Mouse (Mus musculus): Measurements from ENCODE around the gene Ttc7.

DNA sequence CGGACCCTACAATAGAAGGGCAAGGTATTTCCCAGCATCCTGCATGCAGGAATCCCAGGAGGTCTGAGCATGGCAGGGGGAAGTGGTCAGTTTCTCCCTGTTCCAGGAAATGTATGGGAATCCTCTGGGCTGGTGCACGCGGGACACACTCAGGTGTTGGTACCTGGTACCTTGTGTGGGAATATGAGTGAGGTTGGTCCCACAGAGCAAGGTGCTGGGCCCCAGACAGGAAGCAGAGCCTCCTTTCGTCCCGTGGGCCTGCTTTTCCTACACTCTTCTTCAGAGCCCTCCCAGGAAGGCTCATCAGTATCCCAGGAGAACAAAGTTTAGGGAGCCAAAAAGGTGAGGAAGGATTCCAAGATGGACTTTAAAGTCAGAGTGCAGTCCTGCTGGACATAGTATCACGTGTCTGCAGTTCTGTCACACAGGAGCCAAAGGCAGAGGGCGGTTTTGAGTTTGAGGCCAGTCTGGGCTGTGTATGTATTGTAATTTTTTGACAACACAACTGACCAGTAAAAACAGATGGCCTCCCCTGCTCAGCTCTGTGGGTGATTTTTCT, 1.9 kb downstream of the Ttc7 start:
- TF ChIP-seq CTCF (IDR thresholded peaks at IDR 0.05 in 2 of 3, conservative IDR thresholded peaks at IDR 0.05 in 1 of 3; ENCODE audit: control insufficient read depth in 1 of 3, insufficient read depth in 1 of 3, low read depth in 2 of 3, low read length in 3 of 3, poor library complexity in 1 of 3, severe bottlenecking in 1 of 3) (no peak), POLR2A (IDR thresholded peaks at IDR 0.05; ENCODE audit: control insufficient read depth in 1 of 2, insufficient read depth in 1 of 2, low read depth in 1 of 2, low read length in 2 of 2, poor library complexity in 1 of 2) (no peak), ZMIZ1 (IDR thresholded peaks at IDR 0.05; ENCODE audit: low read depth, low read length) (no peak), RAD21 (IDR thresholded peaks at IDR 0.05; ENCODE audit: low read depth, low read length) (no peak), MEF2A (IDR thresholded peaks at IDR 0.05; ENCODE audit: extremely low read depth, insufficient replicate concordance, low read depth, low read length, poor library complexity, severe bottlenecking) (no peak), ETS1 (IDR thresholded peaks at IDR 0.05; ENCODE audit: low read depth, low read length) (no peak), GATA1 (IDR thresholded peaks at IDR 0.05; ENCODE audit: low read depth, low read length) (no peak), SMC3 (IDR thresholded peaks at IDR 0.05; ENCODE audit: low read depth, low read length) (no peak), USF1 (IDR thresholded peaks at IDR 0.05; ENCODE audit: low read depth, low read length) (no peak), MYB (IDR thresholded peaks at IDR 0.05; ENCODE audit: low read depth, low read length) (no peak), SIN3A (IDR thresholded peaks at IDR 0.05; ENCODE audit: low read length) (no peak), ZC3H11A (IDR thresholded peaks at IDR 0.05; ENCODE audit: low read depth, low read length) (no peak), ZKSCAN1 (IDR thresholded peaks at IDR 0.05; ENCODE audit: low read depth, low read length) (no peak), E2F4 (IDR thresholded peaks at IDR 0.05; ENCODE audit: borderline replicate concordance, low read depth, low read length) (no peak)

Measured in MEL (cell line).